Mouse (Mus musculus): ENCODE results near the gene Crb1.
"Not testable (repeated sequence)": the region's sequence is repeated elsewhere in the genome, so short reads cannot be mapped to it uniquely, and the experiment has no call there.

Gene Crb1

DNA sequence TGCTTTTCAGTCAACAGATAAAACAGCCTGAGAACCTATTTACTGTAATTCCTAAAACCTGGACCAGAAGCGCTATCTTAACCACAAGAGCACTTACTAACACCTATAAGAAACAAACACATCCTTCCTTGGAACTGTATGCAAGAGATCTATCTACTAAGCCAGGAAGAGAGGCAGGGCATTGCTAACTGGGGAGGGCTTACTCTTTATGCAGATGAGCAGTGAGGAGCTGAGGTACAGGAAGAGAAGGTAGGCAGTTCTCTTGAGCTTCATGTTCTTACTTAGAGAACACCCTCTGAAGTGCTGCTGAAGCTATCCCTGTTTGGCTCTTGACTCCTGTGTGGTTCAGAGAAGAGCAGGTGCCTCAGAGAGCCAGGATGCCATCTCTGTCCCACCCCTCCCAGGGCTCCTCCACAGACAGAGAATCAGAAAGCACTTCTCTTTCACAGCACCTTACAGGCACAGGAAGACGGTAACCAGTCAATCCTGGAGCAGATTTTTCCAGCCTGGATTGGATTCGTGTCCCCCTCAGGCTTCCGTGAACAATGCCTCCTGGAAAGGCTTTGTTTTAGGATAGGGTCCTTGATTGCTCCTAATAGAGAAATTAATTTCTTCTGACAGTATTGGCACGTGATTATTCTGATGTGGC is at the start of gene Crb1:
Gene Crb1, minus strand, starts transcription at position 463 of the 649 bp plus-strand sequence.
- no peak for DNase-seq

DNA sequence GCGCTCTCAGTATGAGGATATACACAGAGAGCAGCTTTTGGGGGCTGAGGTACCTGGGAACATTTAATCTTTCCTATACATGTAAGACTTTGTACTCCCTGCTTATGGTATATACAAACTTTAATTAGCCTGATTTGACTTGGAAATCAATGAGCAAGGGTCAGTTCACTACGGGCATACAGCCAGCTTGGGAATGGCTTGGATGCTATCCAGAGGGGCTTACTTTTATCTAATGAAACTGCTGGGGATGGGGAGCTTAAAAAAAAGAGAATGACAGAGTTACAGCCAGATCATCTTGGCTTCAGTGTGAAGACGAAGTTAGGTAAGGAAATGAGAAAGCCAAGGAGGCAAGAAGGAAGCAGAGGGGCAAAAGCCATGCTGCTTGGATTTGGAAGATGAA is 48.1 kb upstream of the Crb1 start:
- DNase-seq, result peak; percentile 16

DNA sequence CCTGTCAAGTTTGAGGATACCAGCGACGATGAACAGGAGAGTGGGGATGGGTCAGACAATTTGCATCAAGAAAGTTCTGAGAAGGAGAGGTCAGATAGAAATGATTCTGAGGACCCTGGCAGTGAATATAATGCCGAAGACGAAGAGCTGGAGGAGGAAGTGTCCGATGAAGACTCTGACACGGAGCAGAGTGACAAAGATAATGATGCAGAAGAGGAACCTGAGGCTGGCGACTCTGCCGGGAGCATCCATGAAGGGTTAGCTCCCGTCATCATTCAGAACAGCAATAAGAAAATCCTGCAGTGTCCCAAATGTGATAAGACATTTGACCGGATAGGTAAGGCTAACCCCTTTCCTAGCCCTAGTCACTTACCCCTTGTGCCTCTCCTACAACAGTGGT is 47.0 kb upstream of the Crb1 start:
- no peak for DNase-seq

DNA sequence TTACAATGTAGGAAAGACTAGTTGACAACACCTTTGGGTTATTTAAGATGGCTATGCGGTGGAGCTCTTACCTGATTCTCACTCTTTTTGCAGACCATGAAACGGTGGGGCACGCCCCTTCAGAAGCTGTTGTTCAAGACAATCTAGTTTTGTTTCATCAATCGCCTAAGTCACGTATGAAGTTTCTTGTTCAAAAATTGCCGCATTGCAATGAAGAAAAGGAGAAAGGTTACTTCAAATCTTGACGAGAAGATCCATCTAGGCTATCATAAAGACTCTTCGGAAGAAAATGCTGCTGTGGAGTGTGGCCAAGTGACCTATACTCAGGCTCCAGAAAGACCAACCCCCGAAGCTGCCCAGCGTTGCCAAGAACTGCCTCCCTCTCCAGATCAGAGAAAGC is 46.0 kb upstream of the Crb1 start:
- peak; percentile 57 for DNase-seq

DNA sequence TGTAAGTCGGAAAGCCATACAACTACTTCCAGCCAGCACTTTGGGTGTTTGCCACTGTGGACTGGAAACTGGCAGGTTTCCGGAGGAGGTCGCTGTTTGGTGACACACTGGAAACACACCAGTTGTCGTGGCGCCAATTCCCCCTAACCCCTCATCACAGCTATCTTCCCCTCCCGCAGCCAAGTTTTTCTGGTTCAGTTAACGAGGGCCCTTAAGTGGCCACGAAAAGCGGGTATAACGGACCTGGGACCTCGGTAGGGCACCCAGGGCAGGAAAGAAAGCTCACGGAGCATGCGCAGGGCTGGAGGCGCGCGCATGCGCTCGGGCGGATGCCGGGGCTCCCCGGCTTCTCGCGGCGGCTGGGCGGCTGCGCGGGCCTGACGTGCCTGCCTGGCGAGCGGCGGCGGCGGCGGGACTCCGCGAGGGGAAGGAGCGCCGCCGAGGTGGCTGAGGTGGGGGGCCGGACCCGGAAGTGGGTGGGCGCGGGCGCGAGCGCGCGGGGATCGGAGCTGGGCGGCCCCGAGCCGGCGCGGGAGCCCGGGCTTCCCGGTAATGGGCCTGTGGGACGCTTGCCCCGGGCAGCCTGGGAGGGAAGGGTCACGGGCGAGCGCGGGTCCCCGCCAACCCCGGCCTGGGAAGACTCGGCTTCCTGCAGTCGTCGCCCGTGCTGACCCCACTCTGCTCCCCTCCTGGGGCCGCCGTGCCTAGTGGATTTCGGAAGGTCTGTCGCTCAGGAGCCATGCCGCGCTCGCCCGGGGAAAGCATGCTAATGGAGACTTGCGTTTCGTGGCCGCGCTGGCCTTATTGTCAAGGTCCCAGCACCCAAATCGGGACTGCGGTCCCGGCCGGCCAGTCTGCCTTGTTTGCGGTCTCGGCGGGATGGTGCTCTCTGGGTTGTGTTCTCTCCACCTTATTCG is 45.2 kb upstream of the Crb1 start, which contains the start of gene Zbtb41:
Gene Zbtb41, plus strand, starts transcription at position 414 of the 917 bp plus-strand sequence.
- DNase-seq, result peak; percentile 90

DNA sequence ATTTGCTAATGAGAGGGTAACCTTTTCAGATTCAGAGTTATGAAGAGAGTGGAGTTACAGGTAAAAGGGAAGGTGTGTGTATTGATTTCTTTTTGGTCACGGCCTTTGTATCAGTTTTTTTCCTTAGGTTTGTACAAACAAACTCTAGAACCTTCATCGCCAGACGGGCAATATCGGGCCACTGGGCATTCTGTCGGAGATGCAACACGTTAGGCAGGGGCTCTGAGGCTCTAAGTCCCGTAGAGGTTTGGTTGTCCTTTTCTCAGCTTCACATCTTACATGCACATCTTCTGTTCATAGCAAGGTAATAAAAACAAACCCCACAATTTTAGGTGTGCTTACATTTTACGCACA is 44.6 kb upstream of the Crb1 start:
- no peak for DNase-seq

DNA sequence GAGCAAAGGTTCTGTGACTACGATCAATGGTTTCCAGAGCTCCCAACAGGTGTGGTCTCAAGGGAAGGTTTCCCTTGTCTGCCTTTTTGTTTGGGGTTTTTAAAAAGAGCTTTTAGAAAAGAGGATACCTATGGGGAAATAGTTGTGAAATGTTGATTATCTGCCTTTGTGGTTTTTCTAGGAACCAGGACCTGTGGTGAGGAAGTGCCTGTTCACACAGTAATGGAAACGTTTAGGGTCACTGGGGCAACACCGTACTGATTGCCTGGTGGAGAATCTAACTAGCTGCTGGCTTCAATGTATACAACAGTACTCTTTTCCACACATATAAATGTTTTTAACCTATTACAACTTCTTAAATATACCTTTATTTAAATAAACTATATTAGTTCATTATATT is 36.6 kb upstream of the Crb1 start:
- DNase-seq, result no peak

DNA sequence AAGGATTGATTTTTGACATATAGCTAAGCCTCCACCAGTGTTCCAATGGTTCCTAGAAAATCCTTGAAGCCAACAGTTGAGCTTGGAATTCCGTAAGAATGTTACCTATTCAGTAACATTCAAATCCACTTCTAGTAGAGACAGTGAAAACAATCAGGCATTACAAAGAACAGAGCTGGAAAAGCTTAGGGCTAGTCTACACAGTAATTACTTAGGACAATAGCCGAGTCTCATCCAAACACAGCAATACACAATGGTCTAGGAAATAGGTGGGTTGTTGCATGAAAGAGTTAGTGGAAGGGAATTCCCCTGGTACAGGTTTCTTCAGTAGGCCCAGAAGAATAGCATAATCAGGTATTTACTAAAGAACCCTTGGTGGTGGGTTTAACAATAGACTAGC is 35.5 kb upstream of the Crb1 start:
- not testable (repeated sequence) for DNase-seq

DNA sequence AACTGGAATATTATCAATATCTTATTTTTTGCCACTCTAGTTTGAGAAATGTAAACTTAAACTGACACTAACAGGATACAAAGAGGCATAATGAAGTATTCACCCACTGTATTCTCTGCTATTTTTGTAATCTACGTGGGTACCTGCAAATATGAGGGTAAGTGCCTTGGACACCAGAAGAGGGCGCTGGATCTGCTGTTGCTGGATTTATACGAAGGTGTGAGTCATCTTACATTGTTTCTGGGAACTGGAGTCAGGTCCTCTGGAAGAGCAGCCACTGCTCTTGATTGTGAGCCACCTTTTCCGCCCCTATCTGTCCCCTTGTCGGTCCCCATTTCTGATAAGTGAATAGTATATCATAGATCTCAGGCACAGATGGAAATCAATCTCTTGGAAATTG is 30.8 kb upstream of the Crb1 start:
- no peak for DNase-seq

DNA sequence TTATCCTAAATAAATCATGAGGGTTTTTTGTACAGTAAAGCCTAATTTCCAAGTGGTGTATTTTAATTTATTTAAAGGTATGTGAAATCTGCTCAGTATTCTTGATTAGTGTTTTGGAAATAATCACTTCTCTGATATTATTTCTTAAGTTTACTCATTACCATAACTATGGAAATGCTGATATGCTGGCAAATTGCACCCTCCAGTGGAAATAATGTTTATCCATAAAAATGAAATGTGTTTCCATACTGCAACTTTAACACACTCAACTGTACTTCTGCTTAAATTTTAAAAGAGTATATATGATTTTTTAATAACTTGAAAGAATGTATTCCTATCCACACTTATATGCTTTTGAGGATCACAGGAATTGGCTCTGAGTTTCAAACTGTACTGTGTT is 28.9 kb upstream of the Crb1 start:
- DNase-seq, result no peak

DNA sequence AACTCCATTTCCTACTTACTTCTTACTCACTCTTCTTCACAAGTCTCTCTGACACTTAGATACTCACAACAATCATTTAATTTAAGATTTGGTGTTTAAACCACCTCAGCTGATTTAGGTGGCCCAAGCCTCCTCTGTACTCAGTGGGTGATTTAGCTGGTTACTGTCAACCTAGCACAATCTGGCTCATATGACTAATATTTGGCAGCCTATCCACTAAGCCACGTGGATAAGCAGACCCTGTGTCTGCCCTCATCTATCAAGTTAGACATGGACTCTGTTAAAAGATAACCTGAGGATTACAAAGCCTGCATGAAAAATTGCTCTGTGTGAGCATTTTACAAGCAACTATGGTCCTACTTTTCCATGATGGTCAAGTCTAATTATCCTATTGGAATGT is 19.7 kb upstream of the Crb1 start:
- DNase-seq, result peak; percentile 71

DNA sequence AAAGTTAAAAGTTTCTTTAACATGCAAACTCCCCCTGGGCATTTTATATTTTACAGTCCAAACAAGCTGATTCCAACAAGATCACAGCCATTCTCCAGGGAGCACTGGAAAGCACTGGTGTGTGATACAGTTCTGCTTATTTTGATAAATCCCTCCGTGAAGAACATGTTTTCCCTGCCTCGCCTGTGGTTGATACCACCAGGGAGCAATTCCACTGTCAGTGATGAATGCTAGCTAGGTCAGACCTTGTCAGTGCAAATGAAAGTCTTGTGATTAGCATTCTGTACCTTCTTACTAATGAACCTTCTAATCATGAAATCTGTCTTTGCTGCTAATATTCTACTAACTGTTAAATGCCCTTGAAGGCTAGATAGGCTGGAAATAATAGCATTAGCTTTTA is 14.8 kb upstream of the Crb1 start:
- DNase-seq, result no peak

DNA sequence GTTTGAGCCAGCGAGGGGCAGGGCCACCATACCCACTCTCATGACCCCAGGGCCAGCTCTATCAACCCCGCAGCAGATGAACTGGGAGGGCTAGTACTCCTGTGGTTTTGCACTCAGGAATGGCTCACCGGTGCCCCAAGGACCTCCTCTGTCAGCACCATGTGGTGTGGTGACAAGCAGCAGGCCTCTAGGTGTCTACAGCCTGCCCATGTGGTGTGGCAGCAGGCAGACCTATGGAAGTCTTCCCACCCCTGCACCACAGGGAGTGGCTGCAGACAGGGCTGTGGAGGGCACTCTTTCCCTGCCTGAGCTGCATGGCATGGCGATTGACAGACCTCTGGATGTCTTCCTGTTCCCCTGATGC is 2.7 kb upstream of the Crb1 start:
- no peak for DNase-seq

DNA sequence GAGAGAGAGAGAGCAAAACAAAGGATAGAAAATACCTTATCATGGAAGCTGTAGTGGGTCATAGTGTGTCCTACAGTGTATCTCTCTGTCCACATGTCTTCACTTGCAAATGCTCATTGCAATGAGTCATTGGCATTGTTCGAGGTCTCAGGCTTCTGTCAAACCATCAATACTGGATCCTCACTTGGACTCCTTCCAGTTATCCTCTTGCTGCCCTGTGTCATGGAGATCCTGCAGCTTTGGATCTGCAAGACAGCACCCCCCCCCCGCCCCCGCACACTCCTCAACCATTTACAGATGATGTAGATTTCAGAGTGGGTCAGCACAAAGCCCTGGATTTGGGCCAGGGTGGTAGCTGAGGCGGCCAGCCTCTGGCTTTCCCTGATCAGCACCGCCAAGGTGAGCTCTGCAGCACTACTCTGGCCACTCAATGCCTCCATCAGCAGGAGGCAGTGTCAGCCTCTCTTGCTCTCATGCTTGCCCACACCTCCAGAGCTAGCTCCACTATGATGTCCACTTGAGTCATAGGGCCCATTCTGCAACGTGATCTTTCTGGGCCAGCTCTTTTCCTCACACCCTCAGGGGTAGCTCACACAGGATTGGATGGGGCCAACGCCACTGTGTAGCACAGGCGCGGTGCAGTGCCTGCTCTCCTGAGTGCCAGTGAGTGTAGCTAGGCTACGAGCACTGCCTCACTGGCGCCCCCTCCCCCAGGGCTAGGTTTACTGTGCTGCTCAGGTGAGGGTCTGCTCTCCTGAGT is 2.1 kb upstream of the Crb1 start:
- DNase-seq, result peak; percentile 7

DNA sequence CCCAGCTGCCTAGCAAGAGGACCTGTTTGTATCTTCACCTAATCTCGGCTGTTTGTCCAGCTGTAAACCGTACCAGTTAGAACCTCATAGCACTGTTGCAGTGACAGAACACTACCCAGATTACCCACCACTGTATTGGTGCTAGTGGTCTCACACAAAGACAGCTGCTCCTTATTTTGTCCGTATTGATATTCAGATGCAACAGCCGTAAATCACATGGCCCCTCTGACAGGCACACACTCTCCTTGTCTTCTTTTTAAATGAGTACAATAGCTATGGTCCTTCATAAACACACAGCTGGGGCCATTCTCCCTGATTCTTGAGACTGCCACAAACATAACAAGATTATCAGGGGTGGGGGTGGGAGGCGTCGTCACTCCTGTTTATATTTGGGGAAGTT is 1.0 kb downstream of the Crb1 start:
- no peak for DNase-seq

DNA sequence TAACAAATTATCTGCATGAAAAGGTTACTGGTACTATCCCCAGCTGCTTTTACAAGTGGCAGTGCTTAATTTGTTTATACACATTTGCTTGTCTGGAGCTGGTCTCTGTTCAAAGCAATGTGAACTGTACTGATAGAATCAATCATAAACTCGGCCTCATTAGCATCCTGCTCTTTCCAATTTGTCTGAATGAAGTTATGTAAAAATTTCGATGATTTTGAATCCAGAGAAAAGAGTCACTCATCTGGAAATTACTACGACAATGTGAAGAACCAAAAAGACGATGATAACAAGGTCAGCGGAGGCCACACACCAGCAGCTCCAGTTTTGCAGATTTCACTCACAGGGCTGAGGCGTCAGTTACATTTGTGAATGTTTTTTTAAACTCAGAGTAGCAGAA is 5.6 kb downstream of the Crb1 start:
- no peak for DNase-seq

DNA sequence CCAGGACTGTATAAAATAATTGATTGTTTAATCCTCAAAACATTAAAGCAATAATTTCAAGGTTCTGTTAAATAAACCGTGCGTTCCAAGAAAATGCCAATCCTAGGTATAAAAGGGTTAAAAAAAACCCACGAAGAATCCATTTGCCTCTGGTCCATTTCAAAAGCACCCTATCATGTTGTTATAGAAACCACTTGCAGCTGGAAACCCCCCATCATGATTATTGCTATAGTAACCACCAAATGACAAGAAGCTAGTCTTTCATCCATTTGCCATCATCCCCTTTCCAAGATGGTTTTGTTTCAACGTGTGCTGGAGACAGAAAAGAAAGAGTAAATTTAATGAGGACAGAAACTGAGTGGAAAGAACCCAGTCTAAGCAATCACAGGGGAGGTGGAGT is 28.3 kb downstream of the Crb1 start:
- DNase-seq, result no peak

DNA sequence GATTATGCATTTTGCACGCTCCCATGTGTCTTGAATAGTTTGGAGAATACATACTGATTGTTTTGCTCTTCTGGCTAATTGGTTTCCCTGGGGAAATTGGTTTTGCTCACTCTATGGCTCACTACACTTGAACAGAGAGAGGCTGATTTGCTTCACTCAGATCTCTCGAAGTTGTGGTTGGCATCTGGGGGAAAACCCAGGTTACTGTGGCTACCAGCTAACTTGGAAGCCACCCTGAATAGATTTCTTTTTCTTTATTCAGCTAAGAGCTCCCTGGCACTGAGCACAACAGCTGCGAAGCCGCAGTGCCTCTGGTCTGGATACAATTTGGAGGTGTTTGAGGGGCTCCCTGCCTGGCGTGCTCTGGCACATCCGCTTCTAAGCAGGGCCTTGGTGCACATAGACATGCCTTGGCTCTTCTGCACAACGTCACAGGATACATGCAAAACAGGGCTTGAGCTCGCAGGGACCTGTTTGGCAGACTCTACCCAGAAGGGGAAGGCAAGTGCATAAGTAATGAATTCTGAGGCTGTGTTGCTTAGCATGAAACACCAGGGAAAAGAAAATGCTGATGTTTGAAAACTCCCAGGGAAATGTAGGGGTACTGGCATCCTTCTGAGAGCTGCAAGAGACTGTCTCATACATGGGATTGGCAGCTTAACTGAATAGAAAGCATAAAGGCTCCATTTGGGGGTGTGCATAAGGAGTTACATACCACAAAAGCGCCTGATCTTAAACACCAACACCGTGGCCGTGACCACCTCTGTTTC is 30.1 kb downstream of the Crb1 start:
- no peak for DNase-seq

DNA sequence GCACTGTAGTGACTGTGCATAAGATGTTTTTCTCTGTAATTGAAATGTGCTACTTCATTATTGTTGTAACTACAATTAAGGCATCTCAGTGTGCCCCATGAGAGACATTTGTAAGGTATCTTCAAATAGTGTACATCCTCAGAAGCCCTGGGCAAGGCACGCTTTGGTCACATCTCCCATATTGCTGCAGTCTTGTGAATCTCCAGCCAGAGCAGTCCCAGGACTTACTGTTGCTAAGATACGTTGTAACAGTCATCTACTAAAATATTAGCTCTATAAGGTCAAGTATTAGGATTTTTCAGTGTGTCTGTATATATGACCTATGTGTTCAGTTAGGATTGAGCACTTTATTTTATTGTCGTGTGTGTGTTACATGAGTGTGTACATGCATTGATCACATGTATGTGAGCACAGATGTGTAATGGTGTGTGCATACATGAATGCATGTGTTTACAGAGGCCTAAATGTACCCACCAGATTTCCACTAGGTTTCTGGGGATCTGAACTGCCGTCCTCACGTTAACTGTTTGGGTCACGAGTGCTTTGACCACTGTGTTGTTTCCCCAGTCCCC is 30.8 kb downstream of the Crb1 start:
- no peak for DNase-seq

DNA sequence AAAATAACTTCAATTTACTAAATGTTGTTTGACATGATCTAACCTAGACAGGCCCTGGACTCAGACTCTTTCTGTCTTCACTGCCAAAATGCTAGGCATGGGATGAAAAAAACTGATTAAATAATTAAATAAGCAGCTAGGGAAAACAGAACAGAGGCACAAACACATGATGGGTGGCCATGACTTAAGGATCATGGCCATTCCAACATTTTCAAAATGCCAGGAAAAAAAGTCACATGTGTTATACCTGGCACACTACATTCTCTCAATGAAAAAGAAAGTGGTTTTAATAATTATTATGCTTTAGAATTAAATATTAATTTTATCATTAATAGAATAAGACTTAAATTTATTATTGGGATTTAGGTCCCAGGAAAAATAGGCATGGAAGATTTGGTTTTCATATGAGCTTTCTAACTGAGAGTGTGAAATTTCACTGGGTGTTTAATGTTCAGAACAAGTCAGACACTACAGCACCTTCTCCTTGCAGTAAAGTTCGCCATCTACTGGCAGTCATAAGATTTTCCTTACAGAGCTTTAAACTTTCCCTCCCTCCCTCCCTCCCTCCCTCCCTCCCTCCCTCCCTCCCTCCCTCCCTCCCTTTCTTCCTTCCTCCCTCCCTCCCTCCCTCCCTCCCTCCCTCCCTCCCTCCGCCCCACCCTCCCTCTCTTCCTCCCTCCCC is 36.6 kb downstream of the Crb1 start:
- DNase-seq, result no peak

DNA sequence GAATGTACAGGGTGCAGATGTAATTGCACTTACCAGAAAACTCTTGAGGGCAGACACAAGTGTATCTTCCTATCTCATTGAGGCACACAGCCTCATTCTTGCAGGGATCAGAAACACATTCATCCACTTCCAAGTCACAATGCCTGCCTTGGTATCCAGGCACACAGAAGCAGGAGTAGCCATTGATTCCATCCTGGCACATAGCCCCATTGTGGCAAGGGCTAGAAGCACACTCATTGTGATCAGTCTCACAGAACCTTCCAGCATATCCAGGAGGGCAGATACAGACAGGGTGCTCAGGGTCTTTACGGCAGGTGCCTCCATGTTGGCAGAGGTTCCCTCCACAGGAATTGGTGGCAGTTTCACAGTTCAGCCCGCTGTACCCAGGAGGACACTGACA is 39.9 kb downstream of the Crb1 start:
- DNase-seq, result no peak

DNA sequence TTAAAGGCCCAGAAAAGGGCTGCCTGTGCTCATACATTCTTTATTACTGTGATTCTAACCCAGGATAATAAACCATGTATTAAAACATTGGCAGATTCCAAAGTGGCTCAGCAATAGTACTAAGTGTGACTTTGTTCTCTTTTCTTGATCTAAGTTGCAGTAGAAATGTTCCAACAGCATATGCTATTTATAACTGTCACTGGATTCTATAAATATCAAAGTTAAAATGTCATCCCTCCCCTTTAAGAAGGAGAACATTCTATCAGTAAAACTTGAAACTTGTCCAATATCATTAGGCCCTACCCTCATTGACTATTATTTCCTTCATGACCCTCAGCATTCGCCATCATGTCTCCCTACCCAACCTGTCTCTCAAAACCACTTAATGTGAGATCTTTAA is 48.1 kb downstream of the Crb1 start:
- DNase-seq, result no peak
